Mouse (Mus musculus) heart, postnatal 36 days (tissue): ENCODE measurements at regions not wholly inside any gene's neighbourhood (a gene's known extent, or its start where the extent isn't known, plus 50 kb on each side); places are given as distances from the start of the nearest gene placed in this dataset.

Source experiments
- DNase-seq, 2 experiments: peaks; one replicate each; pipeline ENCODE4 v3.0.0; 2021 to 2022
- intact Hi-C: fragments of 180-260 bp; cut with DNase I; formaldehyde crosslinking; loops from one replicate; pipeline ENCODE4 v1.15.1; 2025

DNA sequence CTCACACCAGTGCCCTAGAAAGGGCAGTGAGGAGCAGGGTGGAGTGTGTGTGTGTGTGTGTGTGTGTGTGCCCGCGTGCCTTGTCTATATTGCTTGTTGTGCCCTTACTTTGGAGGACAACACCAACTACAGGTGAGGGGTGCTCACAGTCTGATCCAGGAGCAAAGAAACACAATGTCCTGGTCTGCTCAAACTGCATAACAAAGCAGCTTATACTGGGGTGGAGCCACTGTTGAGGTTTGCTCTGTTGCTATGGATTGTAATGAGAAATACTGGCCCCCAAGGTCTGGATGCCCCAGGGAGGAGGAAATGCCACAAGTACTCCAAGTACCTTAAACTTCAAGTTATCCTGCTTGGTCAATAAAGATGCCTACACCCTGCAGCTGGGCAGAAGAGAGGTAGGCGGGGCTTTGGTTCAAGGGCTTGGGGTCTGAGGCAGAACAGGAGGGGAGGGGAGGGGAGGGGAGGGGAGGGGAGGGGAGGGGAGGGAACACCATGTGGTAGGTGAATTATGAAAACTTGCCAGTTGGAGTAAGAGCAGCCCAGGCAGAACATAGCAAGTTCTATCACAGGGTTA, 74.2 kb upstream of the Spred2 start:
- no peak for DNase-seq
- intact Hi-C loops, result no loop called here

DNA sequence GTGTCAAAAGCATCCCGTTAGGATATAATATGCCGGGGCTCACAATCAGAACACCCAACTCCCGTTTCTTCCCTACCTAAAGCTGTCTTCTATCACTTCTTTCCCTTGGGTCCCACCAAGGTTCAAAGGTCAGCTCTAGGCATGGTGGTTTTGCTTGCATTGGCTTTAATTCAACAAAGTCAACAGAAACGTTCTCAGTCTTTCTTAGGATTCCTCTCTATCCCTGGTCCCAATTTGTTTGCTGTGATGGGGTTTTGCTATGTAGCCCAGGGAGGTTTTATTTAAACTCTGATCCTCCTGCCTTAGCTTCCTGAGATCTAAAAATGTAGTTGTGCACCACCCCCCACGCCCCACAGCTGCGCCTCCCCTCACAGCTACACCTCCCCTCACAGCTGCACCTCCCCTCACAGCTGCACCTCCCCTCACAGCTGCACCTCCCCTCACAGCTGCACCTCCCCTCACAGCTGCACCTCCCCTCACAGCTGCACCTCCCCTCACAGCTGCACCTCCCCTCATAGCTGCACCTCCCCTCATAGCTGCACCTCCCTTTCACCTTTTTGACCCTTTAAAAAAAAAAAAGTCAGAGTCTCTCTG, 73.1 kb upstream of the Spred2 start:
- DNase-seq, result no peak
- intact Hi-C loops, result no loop called here

DNA sequence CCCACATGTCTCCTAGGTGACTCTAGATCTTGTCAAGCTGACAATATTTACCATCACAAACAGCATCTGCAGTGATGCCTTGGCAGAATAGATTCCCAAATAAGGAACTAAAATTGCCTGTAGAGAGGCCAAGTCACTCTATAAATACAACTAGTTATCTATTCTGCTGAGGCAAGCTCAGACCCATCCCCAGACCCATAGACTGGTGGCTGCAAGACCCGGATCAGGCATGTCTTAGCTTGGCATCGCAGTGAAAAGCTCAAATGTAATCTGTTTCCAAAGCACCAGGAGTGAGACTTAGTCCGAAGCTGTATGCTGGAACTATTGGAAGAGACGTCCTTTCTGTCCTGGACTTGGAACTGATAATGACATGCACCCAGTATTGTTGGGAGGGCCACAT, 62.6 kb upstream of the Spred2 start:
- intact Hi-C loops, result no loop called here
- no peak for DNase-seq

DNA sequence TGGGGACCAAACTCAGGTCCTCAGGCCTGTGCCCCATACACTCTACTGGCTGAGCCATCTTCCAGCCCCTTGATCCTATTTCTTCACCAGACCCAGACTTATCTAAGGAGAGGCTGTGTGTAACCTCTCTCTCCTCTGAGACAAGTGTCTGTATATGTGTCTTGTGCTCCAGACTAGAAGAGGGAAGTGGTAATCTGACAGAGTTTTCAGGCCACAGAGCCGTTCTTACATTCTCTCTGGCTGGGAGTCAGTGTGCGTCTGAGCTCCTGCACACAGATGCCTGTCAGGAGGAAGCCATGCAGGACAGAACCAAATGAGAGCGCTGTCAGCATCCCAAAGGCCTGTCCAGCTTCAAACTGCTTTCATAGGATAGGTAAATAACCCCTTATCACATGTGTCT, 60.8 kb upstream of the Spred2 start:
- intact Hi-C loops, result no loop called here
- DNase-seq, result no peak

DNA sequence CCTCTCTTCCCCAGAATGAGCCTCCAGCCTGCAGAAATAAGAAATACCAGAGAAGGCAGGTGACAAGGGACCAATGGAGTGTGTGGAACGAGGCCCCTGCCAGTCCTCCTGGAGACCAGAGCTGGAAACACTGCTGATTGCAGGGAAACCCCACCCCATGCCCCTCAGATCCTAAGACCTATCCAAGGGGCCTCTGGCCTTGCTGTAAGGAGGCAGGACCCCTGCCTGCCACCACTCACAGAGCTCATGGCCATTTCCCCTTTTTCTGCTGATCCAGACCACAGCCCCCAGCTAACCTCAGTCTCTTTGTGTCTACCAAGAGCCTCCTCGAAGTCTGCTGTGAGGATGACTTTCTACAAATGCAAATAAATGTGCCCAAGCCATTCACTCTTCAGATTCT, 57.9 kb upstream of the Spred2 start:
- intact Hi-C loops, result no loop called here
- no peak for DNase-seq

DNA sequence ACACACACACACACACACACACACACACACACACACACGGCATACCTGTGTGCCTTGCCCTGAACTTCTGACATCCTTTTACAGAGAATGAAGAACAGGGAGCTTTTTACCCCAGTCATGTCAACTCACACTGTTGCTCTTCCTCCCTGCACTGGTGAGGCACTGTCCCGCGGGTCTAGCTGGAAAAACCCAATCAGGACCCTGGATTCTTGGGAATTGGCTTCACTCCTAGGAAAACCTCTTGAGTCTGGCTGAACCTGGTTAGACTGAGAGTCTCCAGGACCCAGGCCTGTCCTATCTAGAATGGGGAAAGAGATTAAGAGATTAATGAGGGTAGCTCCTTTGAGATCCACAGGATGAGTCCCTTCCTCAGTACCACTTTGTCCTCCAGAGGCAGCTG, 54.5 kb upstream of the Spred2 start:
- DNase-seq, result no peak
- intact Hi-C loops, result no loop called here

DNA sequence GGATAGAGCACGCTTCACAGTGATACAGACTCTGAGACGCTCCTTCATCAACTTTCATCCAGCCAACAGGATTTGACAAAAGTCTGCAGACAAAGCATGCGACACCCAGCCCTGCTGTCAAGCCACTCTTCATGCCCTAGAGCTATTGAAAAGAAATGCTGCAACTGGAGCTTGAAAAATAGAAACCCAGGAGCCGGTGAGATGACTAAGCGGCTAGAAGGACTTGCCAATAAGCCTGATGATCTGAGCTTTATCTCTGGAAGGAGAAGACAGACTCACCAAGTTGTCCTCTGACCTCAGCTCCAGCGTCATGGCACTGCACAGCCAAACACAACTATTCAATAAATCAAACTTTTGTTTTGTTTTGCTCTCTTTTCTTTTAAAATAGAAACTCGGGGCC, 54.0 kb upstream of the Spred2 start:
- intact Hi-C loops, result no loop called here
- no peak for DNase-seq

DNA sequence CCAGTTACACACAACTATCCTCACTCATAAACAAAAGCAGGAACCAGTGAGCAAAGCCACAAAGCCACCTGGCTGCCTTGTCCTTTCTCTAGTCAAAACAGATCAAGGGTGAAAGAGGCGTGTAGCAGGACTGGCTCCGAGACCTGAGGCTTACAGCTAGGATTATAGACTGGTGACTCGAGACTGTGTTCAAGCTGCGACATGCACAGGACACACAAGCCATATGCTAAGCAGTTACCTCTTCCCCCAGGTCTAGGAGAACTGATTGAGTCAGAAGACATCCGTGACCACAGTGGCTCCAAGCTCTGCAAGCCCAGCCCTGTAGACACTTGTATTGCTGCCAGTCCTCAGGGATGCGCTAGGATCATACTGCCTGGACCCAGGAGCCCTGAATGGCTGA, 50.4 kb upstream of the Spred2 start:
- no peak for DNase-seq
- intact Hi-C loops, result no loop called here
